In the genomic region with DNA sequence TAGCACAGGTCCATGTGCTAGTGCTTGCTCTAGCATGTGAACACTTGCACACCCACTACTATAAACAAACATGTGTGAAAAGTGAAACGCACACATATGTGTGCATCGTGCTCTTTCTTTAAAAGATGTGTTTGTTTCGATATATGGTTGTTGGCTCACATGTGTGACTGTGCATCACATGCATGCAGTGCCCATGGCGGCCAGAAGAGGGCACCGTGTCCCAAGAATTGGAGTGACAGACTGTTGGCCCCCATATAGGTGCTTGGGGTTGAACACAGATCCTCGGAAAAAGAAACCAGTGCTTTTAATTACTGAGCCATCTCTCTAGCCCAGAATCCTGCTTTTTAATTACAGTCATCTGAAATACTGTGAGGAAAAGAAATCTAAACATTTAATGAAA, we compare ENCODE assay signal across 10 mouse cellular contexts. TPM values are rescaled to one million over a fixed set of nuclear protein-coding genes. Genes with fewer than 3 reads are reported as not detected.
DNase-seq lines count a peak whose midpoint lies in the region; TF ChIP-seq lines count a peak whose summit lies in the region.
"Had no signal": no experiment of that assay in that cellular context is flagged by ENCODE, and none has a peak within 500 bp of the region (broad histone marks: within the 10 kb centered on the region; RNA-seq: fewer than 3 reads in every experiment).

No protein-coding gene starts in this region.

- H3K4me3 ChIP-seq in gastrocnemius, adult 2 months, result no peak overlapping the region
- H3K4me3 ChIP-seq: embryonic facial prominence, embryonic 12.5 days; limb, embryonic 12.5 days had no signal

- TF ChIP-seq CTCF in gastrocnemius, adult 2 months (IDR thresholded peaks at IDR 0.05), result peak; percentile 60

- H3K27ac ChIP-seq in gastrocnemius, adult 2 months, result no peak overlapping the region
- H3K27ac ChIP-seq: embryonic facial prominence, embryonic 12.5 days; limb, embryonic 12.5 days had no signal

- intact Hi-C loops in gastrocnemius, adult 2 months (cut with DNase I), result no loop called here

- DNase-seq in gastrocnemius, adult 2 months, result no peak
- DNase-seq in gastrocnemius, postnatal 25 days, result no peak
- peak; percentile 7 for DNase-seq in ovary, postnatal 14 days (ENCODE audit: low spot score)
- no peak for DNase-seq in ovary, postnatal 10 days (ENCODE audit: low spot score)
- peak; percentile 38 for DNase-seq in c-Kit-positive CD71-positive TER-119-positive erythroid progenitor cells, embryonic 14.5 days (ENCODE audit: low spot score)
- DNase-seq in lung, postnatal 36 days, result peak; percentile 52
- no peak for DNase-seq in Muller cell, postnatal 12 days (ENCODE audit: inconsistent ontology term)
- DNase-seq in heart, adult 8-10 months (ENCODE audit: low spot score), result no peak

RNA-seq across cellular contexts. Expression of a gene that starts 6.2 kb away (rescaled TPM):
- total RNA-seq in gastrocnemius, adult 2 months (2021), result 1,000 to 10,000 TPM; 3,559 to 3,570 TPM
- 1,000 to 10,000 TPM; 3,024 to 3,244 TPM for total RNA-seq in gastrocnemius, postnatal 25 days (2021)
- 1,000 to 10,000 TPM; 1,836 to 2,320 (median 2,004) TPM for total RNA-seq in heart, adult 8-10 months (2022)

RNA-seq across cellular contexts. Expression of a gene that starts 6.3 kb away (rescaled TPM):
- 10 to 100 TPM; 24.2 to 32.1 TPM for total RNA-seq in gastrocnemius, adult 2 months (2021)
- total RNA-seq in gastrocnemius, postnatal 25 days (2021), result 10 to 100 TPM; 26.0 to 26.3 TPM
- 10 to 100 TPM; 43.2 to 56.8 (median 53.3) TPM for total RNA-seq in heart, adult 8-10 months (2022)

Comparison
In these comparisons a context has a peak if more than half of its experiments do, and no peak if none do; other contexts are left out.
1. DNase-seq: peak in ovary, postnatal 14 days (single experiment), c-Kit-positive CD71-positive TER-119-positive erythroid progenitor cells, embryonic 14.5 days (single experiment) and lung, postnatal 36 days (single experiment); none in gastrocnemius, adult 2 months (single experiment), gastrocnemius, postnatal 25 days (single experiment), ovary, postnatal 10 days (single experiment), Muller cell, postnatal 12 days (single experiment) and heart, adult 8-10 months (single experiment).